Mouse (Mus musculus) liver, embryonic 14.5 days (tissue): ENCODE measurements at regions not wholly inside any gene's neighbourhood (a gene's known extent, or its start where the extent isn't known, plus 50 kb on each side); places are given as distances from the start of the nearest gene placed in this dataset.

Source experiments
- ATAC-seq: fragments of 200-750 bp; cut with Nextera tagmentation; 2 replicates; pipeline ENCODE4 v1.8.0; 2017; ENCODE audit warnings: moderate number of reproducible peaks, mild to moderate bottlenecking, moderate library complexity; ENCODE audit not compliant: insufficient read depth
- DNase-seq, 3 experiments: peaks; one replicate each; pipeline ENCODE4 v3.0.0-alpha.2; 2012 to 2013; ENCODE audit warnings: low read depth in 3 of 3, low spot score in 3 of 3
- H3K27ac ChIP-seq: fragments of 300-500 bp; sonication (generic); 2 replicates; pipeline ENCODE4 v1.5.1; 2014; ENCODE audit warnings: moderate library complexity, mild to moderate bottlenecking, control low read depth, inconsistent platforms
- H3K27me3 ChIP-seq: fragments of 300-500 bp; sonication (generic); 2 replicates; pipeline ENCODE4 v1.6.1; 2014; ENCODE audit warnings: mild to moderate bottlenecking, low read length, moderate library complexity; ENCODE audit not compliant: control insufficient read depth, insufficient read depth
- H3K36me3 ChIP-seq: fragments of 300-500 bp; sonication (generic); replicated peaks from 2 replicates; pipeline ENCODE4 v1.6.1; 2014; ENCODE audit warnings: low read depth; ENCODE audit not compliant: control insufficient read depth, insufficient read depth
- H3K4me1 ChIP-seq, 2 experiments: fragments of 200-500 bp in 1 of 2; fragments of 300-500 bp in 1 of 2; sonication (generic) in 1 of 2; replicated peaks; 2 replicates each; pipeline ENCODE4 v1.6.1; 2012 to 2014; ENCODE audit warnings: antibody characterized with exemption in 1 of 2, inconsistent platforms in 1 of 2, low read length in 1 of 2; ENCODE audit not compliant: control insufficient read depth in 2 of 2, insufficient read depth in 2 of 2
- H3K4me2 ChIP-seq: fragments of 300-500 bp; sonication (generic); 2 replicates; pipeline ENCODE4 v1.6.1; 2014; ENCODE audit warnings: low read depth, mild to moderate bottlenecking, control low read depth, moderate library complexity
- H3K4me3 ChIP-seq, 2 experiments: fragments of 200-500 bp in 1 of 2; fragments of 300-500 bp in 1 of 2; sonication (generic) in 1 of 2; 2 replicates each; pipeline ENCODE4 v1.5.1; 2012 to 2014; ENCODE audit warnings: low read depth in 2 of 2, low read length in 2 of 2, mild to moderate bottlenecking in 2 of 2, control low read depth in 1 of 2, inconsistent platforms in 1 of 2, moderate library complexity in 1 of 2; ENCODE audit not compliant: insufficient read depth in 1 of 2
- H3K9ac ChIP-seq: fragments of 300-500 bp; sonication (generic); replicated peaks from 2 replicates; pipeline ENCODE4 v1.6.1; 2014; ENCODE audit warnings: mild to moderate bottlenecking, control low read depth, moderate library complexity
- H3K9me3 ChIP-seq: fragments of 300-500 bp; sonication (generic); 2 replicates; pipeline ENCODE4 v1.6.1; 2016; ENCODE audit warnings: low read length, mixed read lengths; ENCODE audit not compliant: control insufficient read depth
- CTCF ChIP-seq: IDR thresholded peaks from 2 replicates; pipeline ENCODE4 v1.5.1; 2016; ENCODE audit warnings: antibody characterized with exemption, low read depth, control low read depth
- EP300 ChIP-seq: IDR thresholded peaks from 2 replicates; pipeline ENCODE4 v1.6.1; 2016; ENCODE audit warnings: antibody characterized with exemption, low read depth
- WGBS: fragments of 180-500 bp; shearing (Covaris S2); extraction: QIAGEN DNeasy Blood & Tissue Kit; methylation state at CpG from one replicate; pipeline ENCODE4 v1.1.7; 2014; ENCODE audit not compliant: insufficient replicate concordance; 5-methylcytosine and 5-hydroxymethylcytosine counted together

DNA sequence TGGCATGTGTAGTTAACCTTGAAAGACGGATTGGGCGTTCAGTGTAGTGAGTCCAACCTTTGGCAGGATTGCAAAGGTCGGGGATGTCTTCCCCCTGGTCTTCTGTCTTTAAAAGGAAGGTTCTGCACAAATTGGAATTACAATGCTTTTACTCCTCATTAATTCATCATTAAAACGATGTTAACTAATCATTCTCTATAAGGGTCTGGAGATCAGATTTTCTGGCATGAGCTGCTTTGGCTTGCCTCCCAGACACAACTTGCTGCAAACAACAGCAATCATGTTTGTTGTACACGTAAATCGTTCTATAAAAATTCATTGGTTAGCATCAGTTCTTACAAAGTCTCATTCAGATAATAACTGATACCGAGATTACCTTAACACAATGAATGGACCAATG, 315.9 kb downstream of the Tfec start:
- Histone ChIP-seq H3K4me1 (no peaks in the 10 kb centered on the region), H3K4me2 (no peak overlapping the region), H3K27me3 (no peaks in the 10 kb centered on the region), H3K27ac (no peak overlapping the region), H3K36me3 (no peaks in the 10 kb centered on the region), H3K9me3 (no peaks in the 10 kb centered on the region), H3K9ac (no peak overlapping the region), H3K4me3 (no peak overlapping the region)
- no peak for ATAC-seq
- WGBS = 62% methylated on average over 7 of the region's 7 CpGs
- no peak for DNase-seq
- TF ChIP-seq CTCF (no peak), EP300 (no peak)

DNA sequence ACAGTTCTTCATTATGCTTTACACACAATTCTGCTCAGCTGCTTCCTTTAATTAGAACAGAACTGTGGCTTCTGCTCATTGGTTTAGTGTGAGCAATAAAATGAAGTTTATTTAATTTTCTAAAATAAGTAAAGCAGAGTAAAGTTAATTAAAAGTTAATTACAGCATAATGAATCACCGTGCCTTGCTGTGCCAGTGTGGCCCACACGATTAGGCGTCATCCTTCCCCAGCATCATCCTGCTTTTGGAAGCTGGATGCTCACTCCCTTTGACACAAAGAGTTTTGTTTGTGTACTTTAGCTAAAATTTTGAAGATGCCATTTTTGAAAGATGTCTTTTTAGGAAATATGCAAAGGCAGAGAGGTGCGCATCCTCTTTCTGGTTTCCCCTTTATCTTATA, 316.4 kb downstream of the Tfec start:
- ATAC-seq = no peak
- Histone ChIP-seq H3K27me3 (no peaks in the 10 kb centered on the region), H3K36me3 (no peaks in the 10 kb centered on the region), H3K27ac (no peak overlapping the region), H3K9me3 (no peaks in the 10 kb centered on the region), H3K9ac (no peak overlapping the region), H3K4me1 (no peaks in the 10 kb centered on the region), H3K4me3 (no peak overlapping the region), H3K4me2 (no peak overlapping the region)
- 86% methylated on average over 4 of the region's 4 CpGs for WGBS
- DNase-seq = no peak
- no peak for TF ChIP-seq EP300
- TF ChIP-seq CTCF = no peak

DNA sequence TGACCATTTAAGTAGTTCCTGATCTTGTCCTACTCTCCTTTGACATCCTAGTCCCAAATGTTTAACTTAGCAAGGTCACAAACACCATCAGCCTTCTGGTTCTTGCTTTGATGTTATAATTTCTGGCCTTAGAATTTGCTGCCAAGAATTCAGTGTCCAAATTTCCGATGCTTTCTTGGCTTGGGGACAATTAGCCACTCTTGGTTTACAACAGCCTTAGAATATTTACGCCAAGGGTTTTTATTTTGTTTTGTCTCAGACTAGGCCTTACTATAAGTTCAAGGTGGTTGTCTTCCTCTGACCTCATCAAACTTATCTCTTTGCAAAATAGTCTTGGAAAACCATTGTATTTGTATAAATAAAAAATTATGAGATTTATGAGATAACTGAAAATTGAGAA, 322.4 kb downstream of the Tfec start:
- TF ChIP-seq EP300 (no peak), CTCF (no peak)
- 65% methylated on average over 2 of the region's 2 CpGs for WGBS

DNA sequence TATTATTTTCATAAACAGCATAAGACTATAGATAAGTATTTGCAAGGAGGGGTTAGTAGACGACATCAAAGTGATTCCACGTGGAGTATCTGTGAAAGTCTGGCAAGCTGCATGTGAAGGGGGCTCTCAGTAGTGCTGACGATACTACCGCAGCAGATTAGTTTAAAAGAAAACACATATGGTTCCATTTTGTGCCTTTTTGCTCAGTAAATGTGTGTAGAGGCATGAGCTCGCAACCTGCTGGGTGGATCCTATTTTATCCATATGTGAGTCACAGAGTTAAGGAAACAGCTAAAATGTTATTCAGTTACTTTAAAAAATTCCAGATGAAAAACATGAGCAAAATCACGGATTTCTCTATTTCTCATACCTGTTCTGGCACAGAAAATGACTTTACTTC, 325.4 kb downstream of the Tfec start:
- DNase-seq = no peak
- H3K36me3 ChIP-seq = no peaks in the 10 kb centered on the region
- no peak overlapping the region for H3K9ac ChIP-seq
- no peaks in the 10 kb centered on the region for H3K9me3 ChIP-seq
- no peak overlapping the region for H3K4me2 ChIP-seq
- no peak for ATAC-seq
- no peaks in the 10 kb centered on the region for H3K4me1 ChIP-seq
- no peaks in the 10 kb centered on the region for H3K27me3 ChIP-seq
- TF ChIP-seq EP300 (no peak), CTCF (no peak)
- H3K4me3 ChIP-seq = no peak overlapping the region
- 67% methylated on average over 6 of the region's 6 CpGs for WGBS
- no peak overlapping the region for H3K27ac ChIP-seq

More for the DNA sequence above, 322.4 kb downstream of the Tfec start:
- H3K9ac ChIP-seq = no peak overlapping the region
- H3K4me3 ChIP-seq = no peak overlapping the region
- H3K4me2 ChIP-seq = no peak overlapping the region
- H3K27ac ChIP-seq = no peak overlapping the region
- no peaks in the 10 kb centered on the region for H3K4me1 ChIP-seq
- no peaks in the 10 kb centered on the region for H3K9me3 ChIP-seq
- H3K27me3 ChIP-seq = no peaks in the 10 kb centered on the region
- DNase-seq (no peak), ATAC-seq (no peak)
- H3K36me3 ChIP-seq = no peaks in the 10 kb centered on the region

DNA sequence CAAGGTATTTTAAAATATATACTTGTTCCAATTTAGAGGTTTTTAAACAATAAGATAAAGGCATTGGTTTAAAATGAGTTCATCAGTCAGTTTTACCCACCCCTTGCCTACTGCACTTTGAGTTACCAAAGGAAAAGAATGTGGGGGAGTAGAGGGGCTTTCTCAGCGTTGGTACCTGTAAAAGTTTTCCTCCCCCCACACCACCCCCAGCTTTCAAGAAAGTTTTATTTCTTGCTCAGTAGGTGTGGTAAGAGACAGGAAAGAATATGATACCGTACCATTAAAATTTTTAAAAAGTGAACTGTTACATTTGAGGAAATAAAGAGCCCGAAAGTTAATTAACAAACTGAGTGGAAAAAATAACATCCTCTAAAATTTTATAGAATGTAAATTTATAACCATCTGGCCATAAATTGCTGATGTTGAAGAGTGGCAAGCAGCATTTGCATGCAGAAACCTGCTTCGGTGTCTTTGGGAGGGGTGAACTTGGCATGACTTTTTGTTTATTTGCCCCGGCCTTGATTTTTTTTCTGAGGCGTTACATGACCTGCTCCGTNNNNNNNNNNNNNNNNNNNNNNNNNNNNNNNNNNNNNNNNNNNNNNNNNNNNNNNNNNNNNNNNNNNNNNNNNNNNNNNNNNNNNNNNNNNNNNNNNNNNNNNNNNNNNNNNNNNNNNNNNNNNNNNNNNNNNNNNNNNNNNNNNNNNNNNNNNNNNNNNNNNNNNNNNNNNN, 346.1 kb downstream of the Tfec start:
- no peaks in the 10 kb centered on the region for H3K4me1 ChIP-seq
- no peak overlapping the region for H3K4me3 ChIP-seq
- DNase-seq = no peak
- no peaks in the 10 kb centered on the region for H3K36me3 ChIP-seq
- no peak overlapping the region for H3K9ac ChIP-seq
- H3K27ac ChIP-seq = no peak overlapping the region
- 64% methylated on average over 7 of the region's 7 CpGs for WGBS
- H3K4me2 ChIP-seq = no peak overlapping the region
- no peaks in the 10 kb centered on the region for H3K9me3 ChIP-seq
- no peak for TF ChIP-seq EP300
- no peak for TF ChIP-seq CTCF
- H3K27me3 ChIP-seq = no peaks in the 10 kb centered on the region
- no peak for ATAC-seq
